Mouse (Mus musculus): ENCODE measurements around the gene Crtc2.
"Not testable (repeated sequence)": the region's sequence is repeated elsewhere in the genome, so short reads cannot be mapped to it uniquely, and the experiment has no call there.

Gene Crtc2

GRCm38 (mm10) chr3:90266901-90267775 lies 13.2 kb downstream of the Crtc2 start:
- DNase-seq (ENCODE audit: low read depth, low spot score): peak; percentile 55

GRCm38 (mm10) chr3:90268190-90268589 lies 14.2 kb downstream of the Crtc2 start:
- DNase-seq (ENCODE audit: low read depth, low spot score): no peak

- DNase-seq (ENCODE audit: low read depth, low spot score): no peak
Observed at GRCm38 (mm10) chr3:90268971-90269370, 15.0 kb downstream of the Crtc2 start.

GRCm38 (mm10) chr3:90270784-90271183 lies 16.8 kb downstream of the Crtc2 start:
- DNase-seq (ENCODE audit: low read depth, low spot score): no peak

GRCm38 (mm10) chr3:90272170-90272569 lies 18.2 kb downstream of the Crtc2 start:
- DNase-seq (ENCODE audit: low read depth, low spot score): no peak

GRCm38 (mm10) chr3:90273855-90274254 lies 19.9 kb downstream of the Crtc2 start:
- DNase-seq (ENCODE audit: low read depth, low spot score): no peak

GRCm38 (mm10) chr3:90275286-90275685 lies 21.3 kb downstream of the Crtc2 start:
- no peak for DNase-seq (ENCODE audit: low read depth, low spot score)

GRCm38 (mm10) chr3:90276858-90277257 lies 22.9 kb downstream of the Crtc2 start:
- DNase-seq (ENCODE audit: low read depth, low spot score): no peak

GRCm38 (mm10) chr3:90277793-90278192 lies 23.8 kb downstream of the Crtc2 start:
- no peak for DNase-seq (ENCODE audit: low read depth, low spot score)

- DNase-seq (ENCODE audit: low read depth, low spot score): no peak
Observed at GRCm38 (mm10) chr3:90278211-90278610, 24.2 kb downstream of the Crtc2 start.

GRCm38 (mm10) chr3:90279216-90279615 lies 25.3 kb downstream of the Crtc2 start:
- no peak for DNase-seq (ENCODE audit: low read depth, low spot score)

- DNase-seq (ENCODE audit: low read depth, low spot score): no peak
Observed at GRCm38 (mm10) chr3:90279743-90280142, 25.8 kb downstream of the Crtc2 start.

- DNase-seq (ENCODE audit: low read depth, low spot score): no peak
Observed at GRCm38 (mm10) chr3:90280708-90281107, 26.7 kb downstream of the Crtc2 start.

GRCm38 (mm10) chr3:90284150-90284549 lies 30.2 kb downstream of the Crtc2 start:
- no peak for DNase-seq (ENCODE audit: low read depth, low spot score)

GRCm38 (mm10) chr3:90289403-90289802 lies 35.4 kb downstream of the Crtc2 start:
- not testable (repeated sequence) for DNase-seq (ENCODE audit: low read depth, low spot score)

GRCm38 (mm10) chr3:90290602-90291001 lies 36.6 kb downstream of the Crtc2 start:
- DNase-seq (ENCODE audit: low read depth, low spot score): no peak

GRCm38 (mm10) chr3:90291982-90292344 lies 38.0 kb downstream of the Crtc2 start:
- no peak for DNase-seq (ENCODE audit: low read depth, low spot score)

GRCm38 (mm10) chr3:90292345-90293275 lies 38.6 kb downstream of the Crtc2 start, which contains the start of gene Gatad2b:
Gatad2b (plus strand) TSS chr3:90293178.
- DNase-seq (ENCODE audit: low read depth, low spot score): peak; percentile 100

- DNase-seq (ENCODE audit: low read depth, low spot score): peak; percentile 68
Observed at GRCm38 (mm10) chr3:90293352-90294063, 39.5 kb downstream of the Crtc2 start.

- DNase-seq (ENCODE audit: low read depth, low spot score): no peak
Observed at GRCm38 (mm10) chr3:90294064-90294440, 40.1 kb downstream of the Crtc2 start.

GRCm38 (mm10) chr3:90294651-90295050 lies 40.7 kb downstream of the Crtc2 start:
- no peak for DNase-seq (ENCODE audit: low read depth, low spot score)

- no peak for DNase-seq (ENCODE audit: low read depth, low spot score)
Observed at GRCm38 (mm10) chr3:90305801-90306200, 51.8 kb downstream of the Crtc2 start.

Data from CD4-positive helper T cell, adult 2 months (primary cell).